Mouse (Mus musculus): ENCODE results near the gene Mipep. TPM values are rescaled to one million over a fixed set of nuclear protein-coding genes. Genes with fewer than 3 reads are reported as not detected.

Mipep gene
- polyA plus RNA-seq (2012; rRNA removed) (12.5 and 13.1 TPM in 2 replicates), polyA plus RNA-seq (2014; fragmentation: Nextera tagmentation; extraction: Ambion mirVana) (21.4 and 22.9 TPM in 2 replicates)

DNA sequence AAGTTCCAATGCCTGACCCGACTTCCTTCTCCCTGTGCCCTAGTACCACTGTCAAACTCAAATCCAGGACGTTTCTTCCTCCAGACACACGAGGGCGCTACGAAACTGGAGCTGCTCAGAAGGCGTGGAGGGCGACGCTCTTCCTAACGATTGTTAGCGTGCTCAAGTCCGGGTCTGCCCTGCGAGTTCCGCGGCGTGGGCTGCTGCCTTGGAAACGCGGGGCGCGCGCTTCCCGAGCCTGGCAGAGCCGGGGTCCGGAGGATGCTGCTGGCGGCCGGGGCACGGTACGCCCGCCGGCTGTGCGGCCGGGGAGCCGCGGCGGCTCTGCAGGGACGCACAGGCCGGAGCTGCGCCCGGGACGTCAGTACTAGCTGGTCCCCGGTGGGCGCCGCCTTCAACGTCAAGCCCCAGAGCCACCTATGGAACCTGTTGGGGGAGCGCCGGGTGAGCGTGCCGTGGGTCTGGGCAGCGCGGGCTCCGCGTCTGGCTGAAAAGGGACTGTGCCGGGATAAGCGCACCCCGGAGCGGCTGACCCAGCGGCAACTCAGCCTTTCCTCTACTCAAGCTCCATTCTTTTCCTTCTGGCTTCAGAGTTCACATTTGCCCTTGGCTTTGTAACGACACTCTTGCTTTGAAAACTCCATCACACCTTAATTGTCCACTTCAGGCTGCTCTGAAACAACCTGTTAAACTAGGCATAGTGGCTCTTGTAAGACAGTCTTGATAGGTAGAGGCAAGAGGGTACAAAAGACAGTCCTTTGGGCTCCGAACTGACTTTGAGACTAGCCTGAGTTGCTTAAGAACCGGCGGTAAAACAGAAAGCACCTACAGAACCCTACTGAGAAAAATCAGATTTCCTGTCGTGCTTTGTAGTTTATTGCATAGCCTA lies at the start of gene Mipep:
TSS of gene Mipep (plus strand) at position 147 of the 889 bp plus-strand sequence.
- Histone ChIP-seq H3K9ac (ENCODE audit: low read depth, low read length, severe bottlenecking) (peak within 1 kb of the TSS; percentile 78), H3K27ac (replicated peaks; ENCODE audit: low read depth, low read length) (0 out of 2 replicates have a peak within 1 kb of the TSS, but pooled peaks have one; percentile 33), H3K4me1 (ENCODE audit: control insufficient read depth, insufficient read depth, low read length) (no peaks in the 10 kb centered on the region), H3K4me2 (replicated peaks; ENCODE audit: low read depth, low read length, severe bottlenecking) (peak within 1 kb of the TSS; percentile 75), H3K27me3 (ENCODE audit: control insufficient read depth, insufficient read depth, low read length) (no peaks in the 10 kb centered on the region), H3K9me3 (ENCODE audit: control insufficient read depth, low read length) (no peaks in the 10 kb centered on the region), H3K36me3 (ENCODE audit: control insufficient read depth, insufficient read depth, low read length) (peaks cover 3% of the 10 kb centered on the region; the same call in 1 of the 2 replicates), H3K4me3 (replicated peaks; ENCODE audit: low read length) (peak within 1 kb of the TSS; percentile 73)
- ATAC-seq (ENCODE audit: low FRiP score, low read depth) (peak; percentile 88), DNase-seq (ENCODE audit: low spot score) (peak; percentile 89)
- under 1% methylated on average over 55 of the region's 61 CpGs for WGBS
- 0 out of 2 replicates have a peak, but pooled peaks have one; percentile 29 for TF ChIP-seq POLR2A (IDR thresholded peaks at IDR 0.05; ENCODE audit: borderline replicate concordance, extremely low read depth, insufficient read depth, insufficient read length)

DNA sequence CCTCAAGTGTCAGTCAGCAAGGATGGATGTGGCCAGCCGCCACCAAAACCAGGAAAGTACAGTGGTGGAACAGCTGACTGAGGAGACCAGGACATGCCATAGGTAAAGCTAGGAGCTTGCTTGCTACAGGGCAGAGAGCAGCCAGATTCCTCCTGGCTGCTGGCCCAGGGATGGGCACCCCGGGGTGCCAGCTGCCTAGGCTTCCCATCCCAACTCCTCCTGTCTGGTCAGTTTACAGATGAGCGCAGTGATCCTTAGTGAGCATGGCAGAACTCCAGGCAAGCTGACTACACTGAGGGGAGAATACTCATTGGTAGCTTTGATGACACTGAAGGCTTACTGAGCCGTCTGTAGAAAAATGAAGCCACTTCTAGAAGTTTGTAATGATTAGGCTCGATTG lies 49.2 kb upstream of the Mipep start:
- Histone ChIP-seq H3K4me1 (ENCODE audit: control insufficient read depth, insufficient read depth, low read length) (peaks cover 40% of the 10 kb centered on the region), H3K4me2 (replicated peaks; ENCODE audit: low read depth, low read length, severe bottlenecking) (no peak overlapping the region), H3K9ac (ENCODE audit: low read depth, low read length, severe bottlenecking) (no peak overlapping the region), H3K4me3 (replicated peaks; ENCODE audit: low read length) (no peak overlapping the region), H3K36me3 (ENCODE audit: control insufficient read depth, insufficient read depth, low read length) (no peaks in the 10 kb centered on the region), H3K27me3 (ENCODE audit: control insufficient read depth, insufficient read depth, low read length) (no peaks in the 10 kb centered on the region), H3K27ac (replicated peaks; ENCODE audit: low read depth, low read length) (no peak overlapping the region), H3K9me3 (ENCODE audit: control insufficient read depth, low read length) (no peaks in the 10 kb centered on the region)
- DNase-seq (ENCODE audit: low spot score): no peak
- TF ChIP-seq POLR2A (IDR thresholded peaks at IDR 0.05; ENCODE audit: borderline replicate concordance, extremely low read depth, insufficient read depth, insufficient read length): no peak
- 68% methylated on average over 5 of the region's 5 CpGs for WGBS
- ATAC-seq (ENCODE audit: low FRiP score, low read depth): no peak

DNA sequence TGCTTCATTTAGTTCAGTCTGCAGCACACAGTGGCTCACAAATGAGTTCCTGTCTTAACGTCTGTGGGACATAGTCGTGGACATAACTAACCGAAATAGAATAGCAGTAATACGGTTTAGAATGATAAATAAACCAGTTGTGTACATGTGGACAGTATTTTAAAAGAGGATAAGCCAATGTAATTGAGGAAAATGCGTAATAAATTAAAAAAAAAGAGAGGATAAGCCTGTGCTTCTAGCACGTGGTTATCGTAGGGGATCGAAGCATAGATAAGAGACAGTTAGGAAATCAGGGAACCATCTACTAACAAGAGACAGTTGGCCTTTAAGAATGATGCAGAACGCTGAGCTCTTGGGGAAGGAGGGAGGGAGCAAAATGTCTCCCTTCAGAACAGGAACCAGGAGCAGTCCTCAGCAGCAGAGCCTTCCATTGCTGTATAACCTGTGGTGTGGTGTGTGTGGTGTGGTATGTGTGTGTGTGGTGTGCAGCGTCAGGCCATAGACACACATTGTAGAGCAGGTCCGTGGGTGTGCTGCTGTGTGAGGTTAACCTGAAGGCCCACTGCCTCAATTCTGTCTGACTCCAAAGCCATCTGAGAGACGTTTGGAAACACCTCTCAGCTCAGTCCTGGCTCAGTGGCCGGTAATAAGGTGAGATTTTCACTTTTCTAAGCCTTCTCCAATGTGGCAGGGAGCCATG lies 48.4 kb upstream of the Mipep start:
- peaks cover 40% of the 10 kb centered on the region for H3K4me1 ChIP-seq (ENCODE audit: control insufficient read depth, insufficient read depth, low read length)
- H3K9ac ChIP-seq (ENCODE audit: low read depth, low read length, severe bottlenecking): no peak overlapping the region; the same call in 1 of the 2 replicates
- no peak for TF ChIP-seq POLR2A (IDR thresholded peaks at IDR 0.05; ENCODE audit: borderline replicate concordance, extremely low read depth, insufficient read depth, insufficient read length)
- no peaks in the 10 kb centered on the region for H3K27me3 ChIP-seq (ENCODE audit: control insufficient read depth, insufficient read depth, low read length)
- H3K9me3 ChIP-seq (ENCODE audit: control insufficient read depth, low read length): no peaks in the 10 kb centered on the region
- H3K4me3 ChIP-seq (replicated peaks; ENCODE audit: low read length): no peak overlapping the region
- WGBS: 60% methylated on average over 13 of the region's 13 CpGs
- H3K27ac ChIP-seq (replicated peaks; ENCODE audit: low read depth, low read length): peak overlapping the region; percentile 87
- no peak for DNase-seq (ENCODE audit: low spot score)
- no peaks in the 10 kb centered on the region for H3K36me3 ChIP-seq (ENCODE audit: control insufficient read depth, insufficient read depth, low read length)
- no peak for ATAC-seq (ENCODE audit: low FRiP score, low read depth)
- 0 out of 2 replicates have a peak overlapping the region, but pooled peaks have one; percentile 2 for H3K4me2 ChIP-seq (replicated peaks; ENCODE audit: low read depth, low read length, severe bottlenecking)

DNA sequence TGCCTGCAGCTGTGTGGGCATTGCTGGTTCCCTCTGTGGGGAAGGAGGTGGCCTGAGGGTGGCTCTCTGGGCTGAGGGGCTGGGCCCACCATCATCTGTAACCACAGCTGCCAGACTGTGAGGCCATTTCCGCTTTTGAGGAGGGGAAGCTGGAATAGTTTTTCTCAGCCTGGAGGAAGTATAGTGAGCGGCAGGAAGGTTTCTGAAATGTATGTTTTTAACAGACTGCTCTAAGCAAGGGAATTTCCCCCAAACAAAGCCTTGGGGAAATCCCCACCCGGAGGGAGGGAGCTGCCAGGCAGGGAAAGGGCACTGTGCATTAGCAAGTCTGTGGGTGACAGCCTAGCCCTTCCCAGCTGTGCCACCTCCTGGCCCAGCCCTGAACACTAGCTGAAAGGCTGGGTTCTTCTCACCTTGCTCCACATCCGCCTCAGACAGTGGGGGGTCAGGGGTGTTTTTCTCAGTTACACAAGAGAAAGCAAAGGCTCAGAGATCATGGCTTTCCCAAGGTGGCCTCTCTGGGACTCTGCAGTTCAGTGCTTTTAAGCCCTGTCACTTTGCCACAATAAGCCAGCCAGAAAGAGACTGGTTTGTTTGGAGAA lies 47.7 kb upstream of the Mipep start:
- Histone ChIP-seq H3K4me1 (ENCODE audit: control insufficient read depth, insufficient read depth, low read length) (peaks cover 45% of the 10 kb centered on the region), H3K36me3 (ENCODE audit: control insufficient read depth, insufficient read depth, low read length) (no peaks in the 10 kb centered on the region), H3K4me3 (replicated peaks; ENCODE audit: low read length) (no peak overlapping the region), H3K9ac (ENCODE audit: low read depth, low read length, severe bottlenecking) (no peak overlapping the region; the same call in 1 of the 2 replicates), H3K27ac (replicated peaks; ENCODE audit: low read depth, low read length) (peak overlapping the region; percentile 87), H3K4me2 (replicated peaks; ENCODE audit: low read depth, low read length, severe bottlenecking) (peak overlapping the region; percentile 25), H3K9me3 (ENCODE audit: control insufficient read depth, low read length) (no peaks in the 10 kb centered on the region), H3K27me3 (ENCODE audit: control insufficient read depth, insufficient read depth, low read length) (no peaks in the 10 kb centered on the region)
- no peak for TF ChIP-seq POLR2A (IDR thresholded peaks at IDR 0.05; ENCODE audit: borderline replicate concordance, extremely low read depth, insufficient read depth, insufficient read length)
- 8% methylated on average over 4 of the region's 4 CpGs for WGBS
- DNase-seq (ENCODE audit: low spot score) (no peak), ATAC-seq (ENCODE audit: low FRiP score, low read depth) (peak; percentile 47)

DNA sequence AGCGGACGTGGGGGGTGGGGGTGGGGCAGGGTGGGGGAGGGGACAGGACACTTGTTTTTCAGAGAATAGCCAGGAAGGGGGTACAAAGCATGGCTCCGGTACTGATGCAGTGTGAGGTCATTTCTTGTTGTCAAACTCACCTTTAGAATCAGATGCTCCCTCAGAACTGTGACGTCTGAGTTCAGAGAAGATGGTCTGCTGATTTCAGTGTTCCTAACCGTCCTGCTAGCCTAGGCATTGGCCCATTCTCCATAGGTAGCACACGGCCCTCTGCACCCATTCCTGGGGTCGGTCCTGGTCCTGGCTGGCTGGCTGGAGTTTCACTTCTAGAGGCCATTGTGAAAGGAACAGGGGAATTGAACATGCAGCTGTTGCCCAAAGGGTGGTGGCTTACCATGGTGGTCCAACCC lies 47.2 kb upstream of the Mipep start:
- no peaks in the 10 kb centered on the region for H3K36me3 ChIP-seq (ENCODE audit: control insufficient read depth, insufficient read depth, low read length)
- peak overlapping the region; percentile 87 for H3K27ac ChIP-seq (replicated peaks; ENCODE audit: low read depth, low read length)
- no peak overlapping the region for H3K4me3 ChIP-seq (replicated peaks; ENCODE audit: low read length)
- peak overlapping the region; percentile 25; the same call in 1 of the 2 replicates for H3K4me2 ChIP-seq (replicated peaks; ENCODE audit: low read depth, low read length, severe bottlenecking)
- H3K9me3 ChIP-seq (ENCODE audit: control insufficient read depth, low read length): no peaks in the 10 kb centered on the region
- no peak for ATAC-seq (ENCODE audit: low FRiP score, low read depth)
- no peak for DNase-seq (ENCODE audit: low spot score)
- 36% methylated on average over 7 of the region's 7 CpGs for WGBS
- TF ChIP-seq POLR2A (IDR thresholded peaks at IDR 0.05; ENCODE audit: borderline replicate concordance, extremely low read depth, insufficient read depth, insufficient read length): no peak
- H3K4me1 ChIP-seq (ENCODE audit: control insufficient read depth, insufficient read depth, low read length): peaks cover 48% of the 10 kb centered on the region
- H3K9ac ChIP-seq (ENCODE audit: low read depth, low read length, severe bottlenecking): no peak overlapping the region
- H3K27me3 ChIP-seq (ENCODE audit: control insufficient read depth, insufficient read depth, low read length): no peaks in the 10 kb centered on the region
